Mouse (Mus musculus) fibroblast of lung, adult 2 months (primary cell): ENCODE data around the gene Wfdc1.

ENCODE experiments used
- DNase-seq: peaks from one replicate; pipeline ENCODE4 v3.0.0-alpha.2; 2011; ENCODE audit warnings: low read depth

Wfdc1 gene

GRCm38 (mm10) chr8:119666219-119666951 lies at the start of gene Wfdc1:
Gene Wfdc1 (plus strand): TSS chr8:119666365.
- no peak for DNase-seq

- DNase-seq: no peak
These were observed 49.4 kb upstream of the Wfdc1 start for GRCm38 (mm10) chr8:119616811-119617210.

GRCm38 (mm10) chr8:119617586-119617985 lies 48.6 kb upstream of the Wfdc1 start:
- DNase-seq: no peak

GRCm38 (mm10) chr8:119618887-119619286 lies 47.3 kb upstream of the Wfdc1 start:
- DNase-seq: no peak

- DNase-seq: no peak
These were observed 45.9 kb upstream of the Wfdc1 start for GRCm38 (mm10) chr8:119620116-119620840.

- DNase-seq: no peak
These were observed 45.2 kb upstream of the Wfdc1 start for GRCm38 (mm10) chr8:119620848-119621465.

- no peak for DNase-seq
These were observed 43.6 kb upstream of the Wfdc1 start for GRCm38 (mm10) chr8:119622555-119622954.

GRCm38 (mm10) chr8:119623061-119623460 lies 43.1 kb upstream of the Wfdc1 start:
- no peak for DNase-seq

- no peak for DNase-seq
These were observed 42.4 kb upstream of the Wfdc1 start for GRCm38 (mm10) chr8:119623744-119624143.

- no peak for DNase-seq
These were observed 41.2 kb upstream of the Wfdc1 start for GRCm38 (mm10) chr8:119624916-119625315.

- DNase-seq: no peak
These were observed 40.4 kb upstream of the Wfdc1 start for GRCm38 (mm10) chr8:119625788-119626187.

GRCm38 (mm10) chr8:119627199-119627598 lies 39.0 kb upstream of the Wfdc1 start:
- DNase-seq: no peak

GRCm38 (mm10) chr8:119627613-119628359 lies 38.4 kb upstream of the Wfdc1 start:
- no peak for DNase-seq

GRCm38 (mm10) chr8:119630841-119631240 lies 35.3 kb upstream of the Wfdc1 start:
- no peak for DNase-seq

GRCm38 (mm10) chr8:119632246-119632645 lies 33.9 kb upstream of the Wfdc1 start:
- no peak for DNase-seq

- DNase-seq: no peak
These were observed 33.3 kb upstream of the Wfdc1 start for GRCm38 (mm10) chr8:119632909-119633308.

GRCm38 (mm10) chr8:119634616-119635336 lies 31.4 kb upstream of the Wfdc1 start:
- no peak for DNase-seq

GRCm38 (mm10) chr8:119635378-119635777 lies 30.8 kb upstream of the Wfdc1 start, which contains the start of gene Kcng4:
Gene Kcng4 (minus strand): TSS chr8:119635680.
- DNase-seq: no peak

GRCm38 (mm10) chr8:119635958-119636357 lies 30.2 kb upstream of the Wfdc1 start:
- no peak for DNase-seq

GRCm38 (mm10) chr8:119636766-119637165 lies 29.4 kb upstream of the Wfdc1 start:
- DNase-seq: no peak

- DNase-seq: no peak
These were observed 28.8 kb upstream of the Wfdc1 start for GRCm38 (mm10) chr8:119637381-119637780.

- DNase-seq: no peak
These were observed 27.9 kb upstream of the Wfdc1 start for GRCm38 (mm10) chr8:119638261-119638660.
